Mouse (Mus musculus) liver, adult 2 months (tissue): Measurements from ENCODE around the gene Ficd. TPM values are rescaled to one million over a fixed set of nuclear protein-coding genes. Genes with fewer than 3 reads are reported as not detected.
"Not testable (repeated sequence)": the region's sequence is repeated elsewhere in the genome, so short reads cannot be mapped to it uniquely, and the experiment has no call there.

Experiments
- DNase-seq: peaks from one replicate; pipeline ENCODE4 v3.0.0-alpha.2; 2011; ENCODE audit warnings: low read depth, low spot score; ENCODE audit errors: extremely low read depth
- H3K27ac ChIP-seq: fragments of 200-500 bp; replicated peaks from 2 replicates; pipeline ENCODE4 v1.5.1; 2012; ENCODE audit warnings: low read depth, mild to moderate bottlenecking, control low read depth, inconsistent platforms, low read length; ENCODE audit not compliant: insufficient read depth
- H3K27me3 ChIP-seq: fragments of 200-500 bp; 2 replicates; pipeline ENCODE4 v1.6.1; 2012; ENCODE audit warnings: mild to moderate bottlenecking, moderate library complexity, low read length, inconsistent platforms; ENCODE audit not compliant: control insufficient read depth, insufficient read depth
- H3K36me3 ChIP-seq: fragments of 200-500 bp; 2 replicates; pipeline ENCODE4 v1.6.1; 2012; ENCODE audit warnings: low read length, inconsistent platforms; ENCODE audit not compliant: control insufficient read depth, insufficient read depth
- H3K4me1 ChIP-seq: fragments of 200-500 bp; 2 replicates; pipeline ENCODE4 v1.6.1; 2011; ENCODE audit warnings: low read length; ENCODE audit not compliant: control insufficient read depth, insufficient read depth
- H3K4me3 ChIP-seq: fragments of 200-500 bp; 2 replicates; pipeline ENCODE4 v1.5.1; 2011; ENCODE audit warnings: low read depth, mild to moderate bottlenecking, control low read depth, low read length, moderate library complexity; ENCODE audit not compliant: insufficient read depth
- H3K79me2 ChIP-seq: fragments of 200-500 bp; 2 replicates; pipeline ENCODE4 v1.6.1; 2012; ENCODE audit warnings: inconsistent platforms, mild to moderate bottlenecking, low read length, moderate library complexity; ENCODE audit not compliant: control insufficient read depth, insufficient read depth
- H3K9ac ChIP-seq: fragments of 200-500 bp; 2 replicates; pipeline ENCODE4 v1.6.1; 2012; ENCODE audit warnings: low read depth, mild to moderate bottlenecking, control low read depth, inconsistent platforms, low read length
- CTCF ChIP-seq: fragments of 200-500 bp; IDR thresholded peaks from 2 replicates; pipeline ENCODE4 v1.5.1; 2011; ENCODE audit warnings: low read depth, low read length, control low read depth
- POLR2A ChIP-seq: fragments of 200-500 bp; IDR thresholded peaks from 2 replicates; pipeline ENCODE4 v1.6.1; 2011; ENCODE audit warnings: low read length, control low read depth; ENCODE audit not compliant: insufficient read depth; ENCODE audit errors: extremely low read depth
- WGBS: fragments of 180-500 bp; shearing (Covaris S2); methylation state at CpG from one replicate; pipeline ENCODE4 v1.1.7; 2018; 5-methylcytosine and 5-hydroxymethylcytosine counted together
- polyA plus RNA-seq: library from polyadenylated mRNA; depleted of rRNA; stranded (reverse); fragments of >200 nt; gene quantifications from 2 replicates; pipeline ENCODE4 v1.2.3, GENCODE M21; 2012
- total RNA-seq: library from RNA; depleted of rRNA; stranded (reverse); fragments of >200 nt; gene quantifications from 2 replicates; pipeline ENCODE4 v1.2.3, GENCODE M21; 2014

Gene Ficd
- total and polyA plus RNA-seq, 2 experiments, result 2.5 to 7.2 TPM

DNA sequence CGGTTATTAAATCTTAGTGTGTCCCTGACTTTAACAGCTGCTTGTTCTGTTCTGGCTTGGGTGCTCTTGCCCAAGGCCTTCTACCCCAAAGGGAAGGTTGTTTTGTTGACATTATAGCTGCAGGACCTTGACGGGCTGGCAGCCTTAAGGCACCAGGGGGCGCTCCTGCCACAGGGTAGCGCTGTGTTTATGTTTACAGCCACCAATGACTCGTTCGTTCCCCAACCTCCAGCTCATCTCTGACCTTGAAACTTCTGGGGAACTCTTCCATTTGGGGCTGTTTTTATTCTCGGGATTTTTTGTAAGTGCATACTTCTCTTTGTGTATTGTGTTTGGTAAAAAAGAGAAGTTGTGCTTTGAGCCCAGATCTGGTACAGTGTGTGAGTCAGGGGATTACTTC is 38.1 kb downstream of the Ficd start:
- peak overlapping the region; percentile 92 for H3K4me3 ChIP-seq
- peak; percentile 62 for DNase-seq
- H3K4me1 ChIP-seq, result no peaks in the 10 kb centered on the region
- peaks cover 17% of the 10 kb centered on the region; the same call in 1 of the 2 replicates for H3K36me3 ChIP-seq
- no peak overlapping the region; the same call in 1 of the 2 replicates for H3K27ac ChIP-seq
- no peak overlapping the region for H3K9ac ChIP-seq
- TF ChIP-seq POLR2A (no peak), CTCF (peak; percentile 97)
- 0% methylated on average over 7 of the region's 7 CpGs for WGBS
- peaks cover 22% of the 10 kb centered on the region for H3K79me2 ChIP-seq
- H3K27me3 ChIP-seq, result no peaks in the 10 kb centered on the region

DNA sequence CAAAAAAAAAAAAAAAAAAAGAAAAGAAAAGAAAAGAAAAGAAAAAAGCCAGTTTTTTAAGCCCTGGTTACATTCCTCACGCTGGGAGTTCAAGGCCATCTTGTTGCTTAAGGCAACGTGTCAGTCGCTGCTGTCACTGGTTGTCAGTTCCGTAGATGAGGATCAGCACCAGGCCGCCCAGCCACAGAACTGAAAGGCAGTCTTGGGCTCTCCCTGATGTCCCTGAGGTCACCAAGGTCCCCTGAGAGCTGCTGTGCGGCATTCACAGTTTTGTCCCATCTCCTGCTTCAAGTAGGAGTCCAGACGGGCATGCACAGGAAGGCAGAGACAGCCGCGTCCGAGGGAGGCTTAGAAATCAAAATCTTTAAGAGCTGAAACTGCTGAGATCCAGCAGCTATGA is 40.0 kb downstream of the Ficd start:
- no peak for DNase-seq
- Histone ChIP-seq H3K27me3 (no peaks in the 10 kb centered on the region), H3K36me3 (peaks cover 17% of the 10 kb centered on the region; the same call in 1 of the 2 replicates), H3K4me1 (no peaks in the 10 kb centered on the region), H3K9ac (no peak overlapping the region), H3K27ac (no peak overlapping the region), H3K79me2 (peaks cover 7% of the 10 kb centered on the region), H3K4me3 (no peak overlapping the region)
- TF ChIP-seq POLR2A (no peak), CTCF (no peak)
- 94% methylated on average over 10 of the region's 10 CpGs for WGBS

DNA sequence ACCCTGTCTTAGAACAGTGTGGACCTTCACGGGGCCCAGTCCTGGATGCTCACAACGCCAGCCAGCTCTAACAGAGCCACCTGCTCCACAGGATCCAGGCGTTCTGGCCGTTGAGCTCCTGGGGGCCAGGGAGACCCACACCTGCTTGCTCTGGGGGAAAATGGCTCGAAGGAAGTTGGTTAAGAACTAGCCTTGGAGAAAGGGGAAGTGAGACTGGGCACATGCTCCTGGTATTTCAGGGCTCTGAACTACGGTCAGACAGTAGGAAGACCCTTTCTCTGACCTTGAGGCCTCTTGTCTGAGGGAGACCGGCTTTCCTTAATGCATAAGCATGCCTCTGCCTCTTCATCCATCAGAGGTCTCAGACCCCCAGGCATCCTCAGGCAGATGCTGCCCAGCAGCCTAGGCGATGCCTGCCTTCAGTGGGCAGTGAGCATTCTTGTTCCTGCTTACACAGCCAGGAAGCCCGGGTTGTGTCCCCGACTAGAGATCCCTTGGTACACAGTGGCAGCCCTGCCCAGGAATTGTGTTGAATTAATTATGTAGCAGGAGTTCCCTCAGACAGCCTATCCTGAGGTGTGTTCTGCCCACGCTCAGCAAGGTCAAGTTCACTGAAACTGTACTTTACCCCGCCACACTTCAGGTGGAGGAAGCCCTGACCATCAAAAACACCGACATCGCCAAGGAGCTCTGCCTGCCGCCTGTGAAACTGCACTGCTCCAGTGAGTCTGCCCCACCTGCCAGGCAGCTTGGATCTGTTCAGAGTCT is 40.7 kb downstream of the Ficd start:
- Histone ChIP-seq H3K9ac (no peak overlapping the region), H3K36me3 (peaks cover 17% of the 10 kb centered on the region; the same call in 1 of the 2 replicates), H3K4me1 (no peaks in the 10 kb centered on the region), H3K79me2 (peaks cover 2% of the 10 kb centered on the region), H3K27ac (no peak overlapping the region), H3K4me3 (no peak overlapping the region), H3K27me3 (no peaks in the 10 kb centered on the region)
- TF ChIP-seq POLR2A, result no peak
- no peak for TF ChIP-seq CTCF
- 84% methylated on average over 15 of the region's 15 CpGs for WGBS
- DNase-seq, result peak; percentile 19

DNA sequence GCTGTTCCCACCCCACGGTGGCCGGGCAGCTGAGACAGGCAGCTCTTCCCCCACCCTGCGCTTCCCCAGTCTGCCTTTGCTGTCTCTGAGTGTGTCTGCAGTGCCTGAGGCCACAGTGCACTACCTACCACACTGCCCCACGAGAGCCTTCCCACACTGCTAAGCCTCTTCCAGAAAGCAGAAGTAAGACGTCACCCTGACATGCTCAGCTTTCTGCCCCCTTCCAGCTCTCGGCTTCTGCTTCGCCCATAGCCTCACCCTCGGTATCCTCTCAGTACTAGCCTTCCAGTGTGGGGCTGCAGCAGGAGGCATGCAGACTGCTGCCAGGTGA is 41.3 kb downstream of the Ficd start:
- H3K27ac ChIP-seq, result no peak overlapping the region
- WGBS, result 89% methylated on average over 8 of the region's 8 CpGs
- H3K4me3 ChIP-seq, result no peak overlapping the region
- no peak for TF ChIP-seq CTCF
- TF ChIP-seq POLR2A, result no peak
- peak; percentile 24 for DNase-seq
- H3K27me3 ChIP-seq, result no peaks in the 10 kb centered on the region
- no peaks in the 10 kb centered on the region for H3K4me1 ChIP-seq
- H3K9ac ChIP-seq, result no peak overlapping the region
- H3K36me3 ChIP-seq, result peaks cover 17% of the 10 kb centered on the region; the same call in 1 of the 2 replicates
- H3K79me2 ChIP-seq, result no peaks in the 10 kb centered on the region

DNA sequence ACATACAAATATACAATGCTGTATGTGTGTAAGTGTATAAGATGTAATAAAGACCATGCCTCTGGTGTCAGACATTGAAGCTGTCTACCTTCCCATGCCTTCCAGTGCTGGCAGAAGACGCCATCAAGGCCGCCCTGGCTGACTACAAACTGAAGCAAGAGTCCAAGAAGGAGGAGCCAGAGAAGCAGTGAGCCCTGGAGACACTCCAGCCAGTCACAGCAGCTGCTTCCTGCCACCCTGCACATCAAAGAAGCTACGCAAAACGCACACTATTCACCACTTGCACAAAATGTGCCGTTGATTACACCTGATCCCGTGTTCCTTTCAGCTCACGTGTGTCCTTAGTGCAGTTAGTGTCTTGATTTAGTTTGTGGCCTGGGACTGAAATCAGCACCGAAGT is 42.1 kb downstream of the Ficd start:
- H3K36me3 ChIP-seq, result peaks cover 17% of the 10 kb centered on the region; the same call in 1 of the 2 replicates
- not testable (repeated sequence) for H3K27me3 ChIP-seq, H3K4me3 ChIP-seq, H3K79me2 ChIP-seq, H3K27ac ChIP-seq, H3K4me1 ChIP-seq, H3K9ac ChIP-seq, DNase-seq
- 86% methylated on average over 8 of the region's 8 CpGs for WGBS

DNA sequence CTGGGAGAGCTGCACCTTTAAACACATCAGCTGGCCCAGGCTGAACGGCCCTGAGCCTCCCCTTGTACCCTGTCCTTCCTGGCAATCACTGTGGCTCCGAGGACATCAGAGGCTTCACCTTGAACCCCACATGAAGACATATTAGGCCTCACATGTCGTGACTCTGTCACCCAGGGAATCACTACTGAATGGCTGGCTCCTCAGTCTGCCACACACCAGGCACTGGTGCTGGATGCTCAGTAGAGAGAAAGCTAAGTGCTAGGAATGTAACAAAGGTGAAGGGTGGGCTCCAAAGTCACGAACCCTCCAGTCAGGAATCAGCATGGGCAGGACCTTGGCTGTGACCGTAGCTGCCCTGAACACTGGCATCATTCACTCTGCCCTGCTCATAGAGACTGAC is 44.0 kb downstream of the Ficd start:
- H3K4me1 ChIP-seq, result no peaks in the 10 kb centered on the region
- no peak overlapping the region for H3K27ac ChIP-seq
- H3K36me3 ChIP-seq, result peaks cover 13% of the 10 kb centered on the region; the same call in 1 of the 2 replicates
- no peak overlapping the region for H3K9ac ChIP-seq
- no peak for DNase-seq
- TF ChIP-seq CTCF (no peak), POLR2A (no peak)
- H3K79me2 ChIP-seq, result no peaks in the 10 kb centered on the region
- H3K4me3 ChIP-seq, result no peak overlapping the region
- no peaks in the 10 kb centered on the region for H3K27me3 ChIP-seq
- 68% methylated on average over 5 of the region's 5 CpGs for WGBS
